Mouse (Mus musculus): ENCODE results near the gene Lrrn4. TPM values are rescaled to one million over a fixed set of nuclear protein-coding genes. Genes with fewer than 3 reads are reported as not detected.

Lrrn4 gene
- polyA plus RNA-seq, 1 experiment = 0.86 TPM

GRCm38 (mm10) chr2:132841071-132841470 is 39.6 kb downstream of the Lrrn4 start:
- DNase-seq = no peak
- H3K4me3 ChIP-seq (ENCODE audit: insufficient read depth, low read depth, low read length) = no peak overlapping the region
- no peaks in the 10 kb centered on the region for H3K36me3 ChIP-seq (ENCODE audit: control insufficient read depth, insufficient read depth, low read length)
- 90% methylated on average over 4 of the region's 4 CpGs for WGBS
- no peaks in the 10 kb centered on the region for H3K4me1 ChIP-seq (ENCODE audit: control insufficient read depth, insufficient read depth, low read length)
- TF ChIP-seq POLR2A (IDR thresholded peaks at IDR 0.05; ENCODE audit: low read depth, low read length) (no peak), CTCF (conservative IDR thresholded peaks at IDR 0.05; ENCODE audit: insufficient read depth, insufficient read length, low read depth, low read length) (no peak)
- H3K27ac ChIP-seq (ENCODE audit: insufficient read depth, low read depth, low read length) = no peak overlapping the region
- H3K27me3 ChIP-seq (replicated peaks; ENCODE audit: control insufficient read depth, insufficient read depth, low read length) = no peaks in the 10 kb centered on the region

Other genes with a start within 250 kb of the Lrrn4 start
- gene Shld1, start 194.0 kb downstream of the Lrrn4 start, polyA plus RNA-seq (2012; rRNA removed) = 12.9 and 15.3 TPM in 2 replicates
- gene Chgb, start 99.6 kb downstream of the Lrrn4 start, polyA plus RNA-seq (2012; rRNA removed) = 0.04 and 0.19 TPM in 2 replicates
- 2.9 and 4.3 TPM in 2 replicates for gene Trmt6, start 64.8 kb downstream of the Lrrn4 start, polyA plus RNA-seq (2012; rRNA removed)
- 0.77 and 0.88 TPM in 2 replicates for gene Mcm8, start 64.8 kb downstream of the Lrrn4 start, polyA plus RNA-seq (2012; rRNA removed)
- gene Crls1, start 34.2 kb downstream of the Lrrn4 start, polyA plus RNA-seq (2012; rRNA removed) = 32.6 and 37.4 TPM in 2 replicates
- gene Fermt1, start 65.0 kb upstream of the Lrrn4 start, polyA plus RNA-seq (2012; rRNA removed) = 13.7 and 17.6 TPM in 2 replicates